Mouse (Mus musculus) thymus, postnatal 0 days (tissue): ENCODE results near the gene Tpm3-rs7. TPM values are rescaled to one million over a fixed set of nuclear protein-coding genes. Genes with fewer than 3 reads are reported as not detected.
"Not testable (repeated sequence)": the region's sequence is repeated elsewhere in the genome, so short reads cannot be mapped to it uniquely, and the experiment has no call there.

Experiments
- DNase-seq: peaks from one replicate; pipeline ENCODE4 v3.0.0-alpha.2; 2015; ENCODE audit warnings: low spot score
- polyA plus RNA-seq: library from polyadenylated mRNA; unstranded; fragments of >200 nt; fragmentation: Nextera tagmentation; extraction: Ambion mirVana; gene quantifications from 2 replicates; pipeline ENCODE4 v1.2.1, GENCODE M21; 2015

Gene Tpm3-rs7
- 9.1 and 10.5 TPM in 2 replicates for polyA plus RNA-seq

GRCm38 (mm10) chr14:113314499-113314898 is at the start of gene Tpm3-rs7:
Gene Tpm3-rs7 (plus strand): TSS chr14:113314608.
- not testable (repeated sequence) for DNase-seq

GRCm38 (mm10) chr14:113317023-113317422 is 2.6 kb downstream of the Tpm3-rs7 start:
- no peak for DNase-seq

- no peak for DNase-seq
Measured at GRCm38 (mm10) chr14:113363361-113363760, 49.0 kb downstream of the Tpm3-rs7 start.
